Mouse (Mus musculus): ENCODE data around the gene Lgals7. TPM values are rescaled to one million over a fixed set of nuclear protein-coding genes. Genes with fewer than 3 reads are reported as not detected.

The Lgals7 gene
- polyA plus RNA-seq, 1 experiment: not detected

- WGBS: 11% methylated on average over 27 of the region's 27 CpGs
- TF ChIP-seq POLR2A (IDR thresholded peaks at IDR 0.05; ENCODE audit: borderline replicate concordance, control insufficient read depth, low read depth, low read length): no peak
- no peaks in the 10 kb centered on the region for H3K4me1 ChIP-seq (ENCODE audit: control insufficient read depth, insufficient read depth, low read length)
- H3K27ac ChIP-seq (ENCODE audit: control insufficient read depth, insufficient read depth, low read depth, low read length, poor library complexity): no peak overlapping the region
- no peak overlapping the region for H3K4me3 ChIP-seq (replicated peaks; ENCODE audit: control insufficient read depth, low read depth, low read length)
Measured at GRCm38 (mm10) chr7:28888701-28889161, 25.1 kb downstream of the Lgals7 start.

- TF ChIP-seq POLR2A (IDR thresholded peaks at IDR 0.05; ENCODE audit: borderline replicate concordance, control insufficient read depth, low read depth, low read length): no peak
- no peak for TF ChIP-seq CTCF (IDR thresholded peaks at IDR 0.05; ENCODE audit: control insufficient read depth, insufficient read depth, low read length)
- Histone ChIP-seq H3K4me1 (ENCODE audit: control insufficient read depth, insufficient read depth, low read length) (no peaks in the 10 kb centered on the region), H3K4me3 (replicated peaks; ENCODE audit: control insufficient read depth, low read depth, low read length) (no peak overlapping the region), H3K27ac (ENCODE audit: control insufficient read depth, insufficient read depth, low read depth, low read length, poor library complexity) (no peak overlapping the region)
- WGBS: 95% methylated on average over 17 of the region's 17 CpGs
Measured at GRCm38 (mm10) chr7:28892601-28893000, 28.9 kb downstream of the Lgals7 start.

GRCm38 (mm10) chr7:28893643-28894265, 30.1 kb downstream of the Lgals7 start:
- no peaks in the 10 kb centered on the region for H3K4me1 ChIP-seq (ENCODE audit: control insufficient read depth, insufficient read depth, low read length)
- 72% methylated on average over 7 of the region's 7 CpGs for WGBS
- no peak overlapping the region for H3K4me3 ChIP-seq (replicated peaks; ENCODE audit: control insufficient read depth, low read depth, low read length)
- no peak overlapping the region for H3K27ac ChIP-seq (ENCODE audit: control insufficient read depth, insufficient read depth, low read depth, low read length, poor library complexity)
- TF ChIP-seq POLR2A (IDR thresholded peaks at IDR 0.05; ENCODE audit: borderline replicate concordance, control insufficient read depth, low read depth, low read length) (no peak), CTCF (IDR thresholded peaks at IDR 0.05; ENCODE audit: control insufficient read depth, insufficient read depth, low read length) (peak; percentile 45; the same call in 1 of the 2 replicates)

DNA sequence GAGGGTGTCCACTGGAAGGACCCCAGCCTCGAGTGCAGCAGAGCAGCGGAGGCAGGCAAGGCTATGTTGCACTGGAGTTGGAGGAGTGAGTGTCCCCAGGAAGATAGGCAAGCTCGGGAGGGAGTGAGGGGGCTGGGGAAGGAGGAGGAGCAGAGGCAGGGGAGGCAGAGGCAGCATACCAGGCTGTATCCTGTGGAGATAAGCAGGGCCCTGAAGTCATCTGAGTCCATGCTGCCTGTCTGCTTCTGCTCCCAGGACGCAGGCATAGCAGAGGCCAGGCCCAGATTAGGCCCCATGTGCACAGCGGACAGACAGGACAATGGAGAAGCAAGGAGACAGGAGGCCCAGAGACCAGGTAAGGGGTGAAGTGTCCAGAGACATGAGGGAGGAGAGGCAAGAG, 31.3 kb downstream of the Lgals7 start:
- Histone ChIP-seq H3K4me3 (replicated peaks; ENCODE audit: control insufficient read depth, low read depth, low read length) (no peak overlapping the region), H3K27ac (ENCODE audit: control insufficient read depth, insufficient read depth, low read depth, low read length, poor library complexity) (no peak overlapping the region), H3K4me1 (ENCODE audit: control insufficient read depth, insufficient read depth, low read length) (no peaks in the 10 kb centered on the region)
- 77% methylated on average over 5 of the region's 5 CpGs for WGBS
- no peak for TF ChIP-seq CTCF (IDR thresholded peaks at IDR 0.05; ENCODE audit: control insufficient read depth, insufficient read depth, low read length)
- no peak for TF ChIP-seq POLR2A (IDR thresholded peaks at IDR 0.05; ENCODE audit: borderline replicate concordance, control insufficient read depth, low read depth, low read length)

DNA sequence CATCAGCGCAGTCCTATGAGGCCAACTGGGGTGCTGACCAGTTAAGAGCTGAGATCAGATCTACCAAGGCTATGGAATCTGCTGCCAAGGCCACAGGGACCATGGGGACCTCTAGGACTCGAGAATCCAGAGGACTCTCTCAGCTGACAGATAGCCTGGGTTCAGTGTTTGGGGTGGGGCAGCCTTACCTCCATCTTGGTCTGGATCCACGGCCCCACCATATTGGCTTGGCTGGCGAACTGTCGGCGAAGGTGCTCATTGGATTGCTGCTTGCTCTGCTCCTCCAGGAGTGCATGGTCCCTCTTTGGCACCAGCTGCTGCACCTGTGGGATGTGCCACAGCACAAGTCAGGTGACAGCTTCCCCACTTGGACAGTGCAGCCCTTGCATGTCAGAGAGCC, 34.0 kb downstream of the Lgals7 start:
- TF ChIP-seq CTCF (IDR thresholded peaks at IDR 0.05; ENCODE audit: control insufficient read depth, insufficient read depth, low read length) (no peak), POLR2A (IDR thresholded peaks at IDR 0.05; ENCODE audit: borderline replicate concordance, control insufficient read depth, low read depth, low read length) (no peak)
- Histone ChIP-seq H3K4me3 (replicated peaks; ENCODE audit: control insufficient read depth, low read depth, low read length) (no peak overlapping the region), H3K4me1 (ENCODE audit: control insufficient read depth, insufficient read depth, low read length) (no peaks in the 10 kb centered on the region), H3K27ac (ENCODE audit: control insufficient read depth, insufficient read depth, low read depth, low read length, poor library complexity) (no peak overlapping the region)
- 93% methylated on average over 6 of the region's 6 CpGs for WGBS

DNA sequence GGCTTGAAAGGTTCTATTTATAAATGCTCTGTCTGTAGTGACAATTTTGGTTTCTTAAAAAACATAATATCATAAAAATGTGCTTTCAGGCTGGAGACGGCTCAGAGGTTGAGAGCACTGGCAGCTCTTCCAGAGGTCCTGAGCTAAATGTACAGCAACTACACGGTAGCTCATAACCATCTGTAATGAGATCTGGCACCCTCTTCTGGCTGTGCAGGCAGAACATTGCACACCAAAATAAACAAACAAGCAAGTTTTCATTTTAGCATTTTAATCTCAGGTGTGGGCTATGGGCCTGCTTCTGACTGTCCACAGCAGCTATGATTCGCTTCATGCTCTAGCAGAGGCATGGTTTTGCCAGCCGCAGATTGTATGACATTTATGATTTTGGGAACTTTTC, 36.3 kb downstream of the Lgals7 start:
- Histone ChIP-seq H3K27ac (ENCODE audit: control insufficient read depth, insufficient read depth, low read depth, low read length, poor library complexity) (no peak overlapping the region), H3K4me1 (ENCODE audit: control insufficient read depth, insufficient read depth, low read length) (no peaks in the 10 kb centered on the region), H3K4me3 (replicated peaks; ENCODE audit: control insufficient read depth, low read depth, low read length) (no peak overlapping the region)
- WGBS: 88% methylated on average over 4 of the region's 4 CpGs
- TF ChIP-seq CTCF (IDR thresholded peaks at IDR 0.05; ENCODE audit: control insufficient read depth, insufficient read depth, low read length): no peak
- no peak for TF ChIP-seq POLR2A (IDR thresholded peaks at IDR 0.05; ENCODE audit: borderline replicate concordance, control insufficient read depth, low read depth, low read length)

GRCm38 (mm10) chr7:28901311-28902125, 37.9 kb downstream of the Lgals7 start:
- TF ChIP-seq CTCF (IDR thresholded peaks at IDR 0.05; ENCODE audit: control insufficient read depth, insufficient read depth, low read length) (no peak), POLR2A (IDR thresholded peaks at IDR 0.05; ENCODE audit: borderline replicate concordance, control insufficient read depth, low read depth, low read length) (no peak)
- no peak overlapping the region for H3K4me3 ChIP-seq (replicated peaks; ENCODE audit: control insufficient read depth, low read depth, low read length)
- H3K27ac ChIP-seq (ENCODE audit: control insufficient read depth, insufficient read depth, low read depth, low read length, poor library complexity): no peak overlapping the region
- H3K4me1 ChIP-seq (ENCODE audit: control insufficient read depth, insufficient read depth, low read length): no peaks in the 10 kb centered on the region
- WGBS: 94% methylated on average over 13 of the region's 13 CpGs

GRCm38 (mm10) chr7:28902180-28902579, 38.5 kb downstream of the Lgals7 start:
- WGBS: 95% methylated on average over 6 of the region's 6 CpGs
- H3K4me1 ChIP-seq (ENCODE audit: control insufficient read depth, insufficient read depth, low read length): no peaks in the 10 kb centered on the region

More at GRCm38 (mm10) chr7:28902180-28902579, 38.5 kb downstream of the Lgals7 start:
- H3K4me3 ChIP-seq (replicated peaks; ENCODE audit: control insufficient read depth, low read depth, low read length): no peak overlapping the region
- TF ChIP-seq POLR2A (IDR thresholded peaks at IDR 0.05; ENCODE audit: borderline replicate concordance, control insufficient read depth, low read depth, low read length) (no peak), CTCF (IDR thresholded peaks at IDR 0.05; ENCODE audit: control insufficient read depth, insufficient read depth, low read length) (no peak)
- H3K27ac ChIP-seq (ENCODE audit: control insufficient read depth, insufficient read depth, low read depth, low read length, poor library complexity): no peak overlapping the region

Measured in bone marrow, adult 2 months (tissue).